In the genomic region with DNA sequence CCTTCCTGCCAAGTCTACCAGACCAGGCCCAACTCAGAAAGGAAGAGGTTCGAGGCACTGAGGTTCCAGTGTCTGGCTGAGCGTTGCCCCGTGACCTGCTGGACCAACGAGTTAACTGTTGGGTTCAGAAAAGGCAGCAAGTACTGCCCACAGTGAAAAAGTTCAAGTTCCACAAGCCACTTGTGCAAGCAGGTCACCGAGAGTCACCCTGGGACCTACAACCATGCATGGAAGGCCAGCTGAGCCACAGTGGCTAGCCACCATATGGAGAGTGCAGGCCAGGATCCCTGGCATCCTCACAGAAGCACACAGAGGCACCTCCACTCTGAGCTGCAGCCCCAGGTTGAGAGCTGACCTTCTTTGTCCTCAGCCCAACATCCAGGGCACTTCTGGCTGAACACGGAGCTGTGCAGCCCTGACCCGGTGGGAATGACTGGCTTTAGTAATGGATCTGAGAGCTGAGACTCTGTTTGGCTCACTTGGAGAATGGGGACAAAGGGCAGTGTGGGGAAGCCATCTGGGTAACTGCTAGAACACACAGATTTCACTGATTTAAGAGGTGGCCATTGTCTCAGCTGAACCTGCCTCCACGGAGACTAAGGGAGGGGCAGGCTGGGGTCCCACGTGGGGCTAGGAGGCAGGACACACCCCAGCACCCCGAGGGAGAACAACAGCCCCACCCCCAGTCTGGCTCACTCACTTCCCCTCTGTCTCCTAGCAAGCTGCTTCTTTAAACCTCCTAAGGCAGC, we compare ENCODE assay signal across 8 mouse cellular contexts. TPM values are rescaled to one million over a fixed set of nuclear protein-coding genes. Genes with fewer than 3 reads are reported as not detected.
A peak's percentile ranks its signal among the peaks of the same experiment; 100 is the strongest.
DNase-seq lines count a peak whose midpoint lies in the region; ATAC-seq lines count a peak whose summit lies in the region.

No protein-coding gene starts in this region.

- H3K4me1 ChIP-seq in kidney, embryonic 15.5 days: peaks cover 17% of the 10 kb centered on the region

- 42% methylated on average over 10 of the region's 10 CpGs for WGBS in kidney, embryonic 15.5 days

- ATAC-seq in kidney, embryonic 15.5 days (replicated peaks; ENCODE audit: low FRiP score): no peak
- ATAC-seq in granulocyte monocyte progenitor cell, adult 5-6 weeks (replicated peaks; ENCODE audit: poor library complexity, severe bottlenecking): peak; percentile 48
- ATAC-seq in CD4-positive, CD25-positive, alpha-beta regulatory T cell, adult 4 months: no peak

- peak; percentile 55 for DNase-seq in kidney, adult 18-20 months
- peak; percentile 81 for DNase-seq in adipocyte (ENCODE audit: low spot score)
- peak; percentile 13 for DNase-seq in lung, postnatal 14 days
- DNase-seq in spleen, postnatal 14 days (ENCODE audit: low spot score in 2 of 2): peak; percentile 26 to 63
- DNase-seq in frontal cortex, postnatal 25 days (ENCODE audit: low spot score in 2 of 2): no peak

- no peaks in the 10 kb centered on the region for H3K36me3 ChIP-seq in kidney, embryonic 15.5 days

- H3K4me2 ChIP-seq in kidney, embryonic 15.5 days: no peak overlapping the region

- H3K4me3 ChIP-seq in kidney, embryonic 15.5 days (replicated peaks): no peak overlapping the region

- no peaks in the 10 kb centered on the region; the same call in 1 of the 2 replicates for H3K9me3 ChIP-seq in kidney, embryonic 15.5 days (replicated peaks)

- no peak overlapping the region for H3K9ac ChIP-seq in kidney, embryonic 15.5 days

- H3K27me3 ChIP-seq in kidney, embryonic 15.5 days: no peaks in the 10 kb centered on the region

- H3K27ac ChIP-seq in kidney, embryonic 15.5 days: no peak overlapping the region

RNA-seq across cellular contexts. Expression of a gene that starts 39.8 kb away (rescaled TPM):
- 12.4 and 12.9 TPM in 2 replicates for polyA plus RNA-seq in kidney, embryonic 15.5 days (2015; fragmentation: Nextera tagmentation; extraction: Ambion mirVana)
- 0.92 and 2.1 TPM in 2 replicates for total RNA-seq in granulocyte monocyte progenitor cell, adult 5-6 weeks (2014; fragmentation: Nextera tagmentation)
- total RNA-seq in granulocyte monocyte progenitor cell, adult 5-6 weeks (2017): 0.93 and 2.0 TPM in 2 replicates
- 1 to 10 TPM; 2.9 to 3.1 TPM for polyA plus RNA-seq in CD4-positive, CD25-positive, alpha-beta regulatory T cell, adult 4 months (2017; shearing (Covaris generic))

Comparison
In these comparisons a context has a peak if more than half of its experiments do, and no peak if none do; other contexts are left out.
1. DNase-seq: peak in kidney, adult 18-20 months (single experiment), adipocyte (single experiment), lung, postnatal 14 days (single experiment) and spleen, postnatal 14 days (2 of 2); none in frontal cortex, postnatal 25 days (0 of 2).